Mouse (Mus musculus) ES-Bruce4 (cell line): ENCODE measurements around the gene Eif3i.

Source experiments
- CTCF ChIP-seq: IDR thresholded peaks from one replicate; pipeline ENCODE4 v1.8.1; 2011; ENCODE audit warnings: low read depth, low read length
- EP300 ChIP-seq: IDR thresholded peaks from 2 replicates; pipeline ENCODE4 v1.6.1; 2011; ENCODE audit warnings: low read depth, low read length; ENCODE audit not compliant: insufficient read depth
- POLR2A ChIP-seq: IDR thresholded peaks from one replicate; pipeline ENCODE4 v1.8.1; 2011; ENCODE audit warnings: low read length; ENCODE audit not compliant: insufficient read depth

DNA sequence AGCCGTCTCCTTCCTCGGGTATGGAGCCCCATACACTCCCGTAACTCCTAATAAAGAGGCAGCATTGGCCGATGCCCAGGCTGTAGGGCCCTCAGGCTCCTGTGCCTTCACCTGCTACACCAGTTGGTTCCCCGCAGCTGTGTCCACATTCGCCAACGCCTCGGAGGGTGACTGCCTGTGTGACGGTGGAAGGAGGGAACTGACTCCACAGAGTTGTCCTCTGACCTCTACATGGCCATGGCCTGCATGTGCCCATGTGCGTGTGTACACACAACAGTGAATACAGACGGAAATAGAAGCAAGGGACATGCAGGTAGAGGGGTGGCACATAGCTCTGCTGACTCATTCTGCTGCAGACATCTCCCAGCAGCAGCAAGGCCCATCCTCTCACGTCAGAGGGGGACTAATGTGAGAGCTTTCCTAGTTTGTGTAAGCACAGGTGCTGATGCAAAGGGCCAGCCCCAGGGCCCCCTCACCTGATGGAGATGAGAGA lies 8.7 kb upstream of the Eif3i start:
- TF ChIP-seq CTCF, result no peak
- no peak for TF ChIP-seq EP300
- no peak for TF ChIP-seq POLR2A
